Mouse (Mus musculus): ENCODE results near the gene Fcho2. TPM values are rescaled to one million over a fixed set of nuclear protein-coding genes. Genes with fewer than 3 reads are reported as not detected.
"Not testable (repeated sequence)": the region's sequence is repeated elsewhere in the genome, so short reads cannot be mapped to it uniquely, and the experiment has no call there.

Gene Fcho2
- total and polyA plus RNA-seq, 3 experiments: 2.2 to 5.8 TPM; not detected in 1

DNA sequence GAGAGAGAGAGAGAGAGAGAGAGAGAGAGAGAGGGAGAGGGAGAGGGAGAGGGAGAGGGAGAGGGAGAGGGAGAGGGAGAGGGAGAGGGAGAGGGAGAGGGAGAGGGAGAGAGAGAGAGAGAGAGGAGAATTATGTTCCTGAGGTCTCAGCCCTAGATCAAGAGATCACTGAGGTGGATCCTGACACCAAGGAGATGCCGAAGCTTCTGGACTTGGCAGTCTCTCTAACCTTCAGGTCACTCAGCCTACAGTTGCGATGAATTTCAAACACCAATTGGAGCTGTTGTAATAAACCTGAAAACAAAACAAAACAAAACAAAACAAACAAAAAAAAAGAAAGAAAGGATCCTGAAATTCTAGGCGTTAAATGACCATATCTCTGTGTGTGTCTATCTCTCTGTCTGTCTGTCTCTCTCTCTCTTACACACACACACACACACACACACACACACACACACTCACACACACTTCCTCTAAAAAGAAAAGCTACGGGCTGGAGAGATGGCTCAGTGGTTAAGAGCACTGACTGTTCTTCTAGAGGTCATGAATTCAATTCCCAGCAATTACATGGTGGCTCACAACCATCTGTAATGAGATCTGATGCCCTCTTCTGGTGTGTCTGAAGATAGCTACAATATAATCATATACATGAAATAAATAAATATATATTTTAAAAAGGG is 1.9 kb upstream of the Fcho2 start:
- Histone ChIP-seq H3K36me3 (ENCODE audit: control insufficient read depth in 1 of 2, insufficient read depth in 2 of 2, low read length in 2 of 2) (peaks cover 0 to 13% of the 10 kb centered on the region in 2 experiments; a peak in 2 of 4 replicates), H3K27ac (ENCODE audit: control insufficient read depth, low read depth, low read length) (peak overlapping the region; percentile 57), H3K9ac (ENCODE audit: control insufficient read depth, low read depth, low read length, poor library complexity, severe bottlenecking) (peak overlapping the region; percentile 91), H3K4me3 (ENCODE audit: control insufficient read depth in 1 of 2, insufficient read depth in 1 of 2, low read depth in 2 of 2, low read length in 2 of 2) (peak overlapping the region; percentile 56 to 88), H3K79me2 (ENCODE audit: control insufficient read depth, insufficient read depth, low read length, poor library complexity) (peaks cover 16% of the 10 kb centered on the region)
- H3K9me3 ChIP-seq (replicated peaks; ENCODE audit: insufficient read depth, low read length); H3K27me3 ChIP-seq (ENCODE audit: control insufficient read depth in 1 of 2, insufficient read depth in 2 of 2, low read length in 2 of 2); H3K4me1 ChIP-seq (ENCODE audit: control insufficient read depth in 1 of 2, insufficient read depth in 2 of 2, low read length in 2 of 2): not testable (repeated sequence)
- TF ChIP-seq TBP (IDR thresholded peaks at IDR 0.05; ENCODE audit: low read depth, low read length) (0 out of 2 replicates have a peak, but pooled peaks have one; percentile 44), SIN3A (IDR thresholded peaks at IDR 0.05; ENCODE audit: low read length) (peak; percentile 25; the same call in 1 of the 2 replicates), ETS1 (IDR thresholded peaks at IDR 0.05; ENCODE audit: low read depth, low read length) (0 out of 2 replicates have a peak, but pooled peaks have one; percentile 22), CTCF (IDR thresholded peaks at IDR 0.05 in 2 of 3, conservative IDR thresholded peaks at IDR 0.05 in 1 of 3; ENCODE audit: control insufficient read depth in 1 of 3, insufficient read depth in 1 of 3, low read depth in 2 of 3, low read length in 3 of 3, poor library complexity in 1 of 3, severe bottlenecking in 1 of 3) (peak in 1 of 3 experiments; percentile 6; a peak in 1 of 6 replicates)
- DNase-seq (ENCODE audit: low read depth, low spot score): peak; percentile 73

DNA sequence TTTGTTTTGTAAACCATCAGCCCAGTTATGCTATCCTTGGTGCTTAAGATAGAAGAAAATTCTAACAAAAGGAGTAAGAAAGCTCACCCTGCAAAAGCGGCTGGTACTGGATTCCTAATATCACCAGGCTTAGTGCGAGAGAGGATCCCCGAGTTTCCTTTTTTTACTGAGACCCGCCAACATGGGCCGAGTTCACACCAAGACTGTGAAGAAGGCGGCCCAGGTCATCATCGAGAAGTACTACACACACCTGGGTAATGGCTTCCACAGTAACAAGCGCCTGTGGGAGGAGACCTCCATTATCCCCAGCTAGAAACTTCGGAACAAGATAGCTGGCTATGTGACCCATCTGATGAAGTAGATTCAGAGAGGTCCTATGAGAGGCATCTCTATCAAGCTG is 1.3 kb upstream of the Fcho2 start:
- peak overlapping the region; percentile 91 for H3K9ac ChIP-seq (ENCODE audit: control insufficient read depth, low read depth, low read length, poor library complexity, severe bottlenecking)
- TF ChIP-seq GATA1 (IDR thresholded peaks at IDR 0.05; ENCODE audit: low read depth, low read length) (no peak), POLR2AphosphoS2 (IDR thresholded peaks at IDR 0.05; ENCODE audit: low read length) (no peak), SIN3A (IDR thresholded peaks at IDR 0.05; ENCODE audit: low read length) (no peak; the same call in 1 of the 2 replicates), CHD2 (IDR thresholded peaks at IDR 0.05; ENCODE audit: low read length) (no peak), ZKSCAN1 (IDR thresholded peaks at IDR 0.05; ENCODE audit: low read depth, low read length) (no peak), JUND (IDR thresholded peaks at IDR 0.05; ENCODE audit: low read depth, low read length) (peak; percentile 69; the same call in 1 of the 2 replicates), MXI1 (IDR thresholded peaks at IDR 0.05; ENCODE audit: low read depth, low read length) (peak; percentile 1; the same call in 1 of the 2 replicates), ZNF384 (IDR thresholded peaks at IDR 0.05; ENCODE audit: low read depth, low read length) (no peak), POLR2AphosphoS5 (IDR thresholded peaks at IDR 0.05; ENCODE audit: borderline replicate concordance, low read depth, low read length) (no peak), RAD21 (IDR thresholded peaks at IDR 0.05; ENCODE audit: low read depth, low read length) (no peak), MYB (IDR thresholded peaks at IDR 0.05; ENCODE audit: low read depth, low read length) (no peak), ETS1 (IDR thresholded peaks at IDR 0.05; ENCODE audit: low read depth, low read length) (no peak), TCF12 (IDR thresholded peaks at IDR 0.05; ENCODE audit: low read depth, low read length) (no peak), RCOR1 (IDR thresholded peaks at IDR 0.05; ENCODE audit: low read depth, low read length) (no peak)
- peak overlapping the region; percentile 57 for H3K27ac ChIP-seq (ENCODE audit: control insufficient read depth, low read depth, low read length)
- no peaks in the 10 kb centered on the region for H3K9me3 ChIP-seq (replicated peaks; ENCODE audit: insufficient read depth, low read length)
- peak; percentile 52 for DNase-seq (ENCODE audit: low read depth, low spot score)
- H3K36me3 ChIP-seq (ENCODE audit: control insufficient read depth in 1 of 2, insufficient read depth in 2 of 2, low read length in 2 of 2): peaks cover 0 to 13% of the 10 kb centered on the region in 2 experiments; a peak in 2 of 4 replicates
- peaks cover 16% of the 10 kb centered on the region for H3K79me2 ChIP-seq (ENCODE audit: control insufficient read depth, insufficient read depth, low read length, poor library complexity)
- H3K4me3 ChIP-seq (ENCODE audit: control insufficient read depth in 1 of 2, insufficient read depth in 1 of 2, low read depth in 2 of 2, low read length in 2 of 2): peak overlapping the region; percentile 56 to 88
- no peaks in the 10 kb centered on the region for H3K27me3 ChIP-seq (ENCODE audit: control insufficient read depth in 1 of 2, insufficient read depth in 2 of 2, low read length in 2 of 2)
- peaks cover 3 to 8% of the 10 kb centered on the region in 2 experiments for H3K4me1 ChIP-seq (ENCODE audit: control insufficient read depth in 1 of 2, insufficient read depth in 2 of 2, low read length in 2 of 2)
